Mouse (Mus musculus) layer of hippocampus, postnatal 36 days (tissue): Measurements from ENCODE around the gene Pdlim7. TPM values are rescaled to one million over a fixed set of nuclear protein-coding genes. Genes with fewer than 3 reads are reported as not detected.

Source experiments
- DNase-seq, 2 experiments: peaks; one replicate each; pipeline ENCODE4 v3.0.0; 2022
- total RNA-seq, 2 experiments: library from RNA; stranded (reverse); gene quantifications; 2 replicates each; pipeline ENCODE4 v1.2.3; 2021

Pdlim7 gene
- total RNA-seq, 2 experiments from 2014 or later: 89.6 to 94.1 TPM

GRCm38 (mm10) chr13:55519606-55520005 is 6.1 kb upstream of the Pdlim7 start:
- DNase-seq: no peak

GRCm38 (mm10) chr13:55516955-55517354 is 3.5 kb upstream of the Pdlim7 start:
- DNase-seq: peak; percentile 81 to 82

GRCm38 (mm10) chr13:55513828-55514227 is 352 bp upstream of the Pdlim7 start:
- DNase-seq: no peak

- no peak for DNase-seq
Observed at GRCm38 (mm10) chr13:55512379-55513031, 971 bp downstream of the Pdlim7 start.

- DNase-seq: no peak
Observed at GRCm38 (mm10) chr13:55511492-55511861, 2.0 kb downstream of the Pdlim7 start.

- DNase-seq: no peak
Observed at GRCm38 (mm10) chr13:55510668-55511491, 2.6 kb downstream of the Pdlim7 start.

- no peak for DNase-seq
Observed at GRCm38 (mm10) chr13:55510332-55510667, 3.2 kb downstream of the Pdlim7 start.

- no peak for DNase-seq
Observed at GRCm38 (mm10) chr13:55508531-55508930, 4.9 kb downstream of the Pdlim7 start.

- DNase-seq: no peak
Observed at GRCm38 (mm10) chr13:55507877-55508276, 5.6 kb downstream of the Pdlim7 start.

GRCm38 (mm10) chr13:55506697-55507096 is 6.8 kb downstream of the Pdlim7 start:
- DNase-seq: no peak

GRCm38 (mm10) chr13:55505810-55506209 is 7.7 kb downstream of the Pdlim7 start:
- no peak for DNase-seq

GRCm38 (mm10) chr13:55504390-55504789 is 9.1 kb downstream of the Pdlim7 start:
- DNase-seq: no peak

- DNase-seq: no peak
Observed at GRCm38 (mm10) chr13:55502405-55502804, 11.1 kb downstream of the Pdlim7 start.

GRCm38 (mm10) chr13:55500575-55500974 is 12.9 kb downstream of the Pdlim7 start:
- DNase-seq: no peak

- no peak for DNase-seq
Observed at GRCm38 (mm10) chr13:55498906-55499305, 14.6 kb downstream of the Pdlim7 start.

- DNase-seq: no peak
Observed at GRCm38 (mm10) chr13:55496661-55497060, 16.8 kb downstream of the Pdlim7 start.

GRCm38 (mm10) chr13:55495702-55496101 is 17.8 kb downstream of the Pdlim7 start:
- no peak for DNase-seq

- DNase-seq: peak; percentile 44 to 65
Observed at GRCm38 (mm10) chr13:55494883-55495621, 18.4 kb downstream of the Pdlim7 start.

GRCm38 (mm10) chr13:55494257-55494656 is 19.2 kb downstream of the Pdlim7 start:
- no peak for DNase-seq

- DNase-seq: peak in 1 of 2 experiments; percentile 55
Observed at GRCm38 (mm10) chr13:55487578-55488498, 25.6 kb downstream of the Pdlim7 start, which contains the start of gene Dbn1. Dbn1 (minus strand) TSS chr13:55488111.

GRCm38 (mm10) chr13:55486916-55487577 is 26.4 kb downstream of the Pdlim7 start:
- DNase-seq: peak in 1 of 2 experiments; percentile 41
